Mouse (Mus musculus): ENCODE results near the gene Rnaset2b. TPM values are rescaled to one million over a fixed set of nuclear protein-coding genes. Genes with fewer than 3 reads are reported as not detected.

The Rnaset2b gene
- total RNA-seq (2023), result 100 to 1,000 TPM; 339 to 384 TPM

DNA sequence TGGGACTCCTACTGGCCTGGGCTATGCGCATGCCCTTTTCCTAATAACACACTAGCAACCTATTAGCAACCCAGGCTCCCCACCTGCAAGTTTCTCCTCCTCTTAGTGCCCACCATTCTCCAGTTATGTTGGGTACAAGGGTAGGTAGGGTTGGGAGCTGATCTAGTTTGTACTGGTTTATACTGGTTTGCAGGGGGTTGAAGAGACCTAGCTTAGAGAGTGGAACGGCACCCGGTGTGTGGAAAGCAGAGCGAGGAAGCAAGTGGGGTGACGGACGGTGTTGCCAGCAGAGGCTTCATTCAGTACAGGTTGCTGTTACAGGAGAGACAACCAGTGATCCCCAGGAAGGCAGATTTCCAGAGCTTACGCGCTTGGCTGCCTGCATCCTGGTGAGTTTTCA is at the start of gene Rnaset2b:
TSS of gene Rnaset2b (plus strand) at position 301 of the 400 bp plus-strand sequence.

GRCm38 (mm10) chr17:6947984-6948768 is 22.3 kb upstream of the Rnaset2b start, which contains the start of gene Rsph3b:
TSS of gene Rsph3b (minus strand) at chr17:6948682.

DNA sequence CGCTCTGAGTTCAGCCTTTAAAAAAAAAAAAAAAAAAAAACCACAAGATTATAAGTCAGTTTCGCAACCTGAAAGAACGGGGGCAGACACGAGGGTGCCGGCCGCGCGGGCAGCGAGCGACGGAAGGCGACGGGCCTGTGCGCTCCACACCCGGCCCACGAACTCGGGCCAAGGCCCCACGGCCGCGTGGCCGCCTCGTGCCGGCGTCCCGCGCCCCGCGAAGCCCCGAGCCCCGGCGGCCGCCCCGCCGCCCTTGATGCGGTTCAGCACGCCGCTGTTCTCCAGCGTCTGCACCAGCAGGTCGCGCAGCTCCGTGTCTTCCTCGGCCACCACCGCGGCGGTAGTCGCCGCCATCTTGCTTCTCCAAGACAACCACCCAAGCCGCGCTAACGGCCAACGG is 9.7 kb upstream of the Rnaset2b start, which contains the start of gene Tagap1:
TSS of gene Tagap1 (minus strand) at position 381 of the 400 bp plus-strand sequence.

DNA sequence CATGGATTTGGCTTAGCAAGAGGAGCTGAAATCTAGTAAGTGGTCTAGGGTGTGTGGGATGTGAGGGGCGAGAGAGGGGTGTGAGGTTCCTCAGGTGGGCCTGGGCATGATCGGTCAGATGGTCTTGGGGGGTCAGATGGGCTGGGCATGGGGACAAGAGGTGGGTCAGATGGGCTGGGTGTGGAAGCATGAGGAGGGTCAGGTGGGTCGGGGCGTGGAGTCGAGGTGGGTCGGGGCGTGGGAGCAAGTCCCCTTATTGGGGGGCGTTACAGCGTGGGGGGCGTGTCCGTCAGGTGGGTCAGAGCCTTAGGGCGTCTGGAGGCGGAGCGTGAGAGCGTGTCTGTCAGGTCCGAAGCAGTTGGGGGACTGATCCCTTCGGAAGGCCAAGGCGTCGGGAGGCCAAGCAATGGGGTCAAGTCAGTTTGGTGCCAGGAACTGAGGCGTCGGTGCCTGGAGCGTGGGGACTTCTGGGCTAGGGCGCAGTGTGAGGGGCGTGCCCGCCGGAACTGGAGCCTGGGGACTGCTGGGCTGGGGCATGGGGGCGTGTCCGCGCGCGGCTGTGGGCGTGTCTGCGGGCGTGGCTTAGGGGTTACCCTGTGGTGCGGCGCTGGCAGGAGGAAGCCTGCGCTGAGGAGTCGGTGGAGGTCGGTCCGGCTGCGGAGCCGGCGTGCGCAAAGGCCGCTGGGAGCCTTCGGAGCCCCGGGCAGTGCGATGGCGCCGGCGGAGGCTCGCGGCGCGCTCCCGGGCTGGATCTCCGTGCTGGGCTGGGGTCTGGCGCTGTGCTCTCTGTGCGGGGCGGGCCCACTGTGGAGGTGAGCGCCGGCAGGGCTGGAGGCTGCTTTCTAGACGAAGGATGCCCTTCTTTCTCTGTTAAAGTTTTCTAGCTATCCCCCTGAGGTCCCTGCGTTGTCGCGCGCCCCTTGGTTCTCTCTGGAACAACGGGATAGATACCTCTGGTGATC is 8.1 kb downstream of the Rnaset2b start, which contains the start of gene Gm49721:
TSS of gene Gm49721 (plus strand) at position 618 of the 962 bp plus-strand sequence.

DNA sequence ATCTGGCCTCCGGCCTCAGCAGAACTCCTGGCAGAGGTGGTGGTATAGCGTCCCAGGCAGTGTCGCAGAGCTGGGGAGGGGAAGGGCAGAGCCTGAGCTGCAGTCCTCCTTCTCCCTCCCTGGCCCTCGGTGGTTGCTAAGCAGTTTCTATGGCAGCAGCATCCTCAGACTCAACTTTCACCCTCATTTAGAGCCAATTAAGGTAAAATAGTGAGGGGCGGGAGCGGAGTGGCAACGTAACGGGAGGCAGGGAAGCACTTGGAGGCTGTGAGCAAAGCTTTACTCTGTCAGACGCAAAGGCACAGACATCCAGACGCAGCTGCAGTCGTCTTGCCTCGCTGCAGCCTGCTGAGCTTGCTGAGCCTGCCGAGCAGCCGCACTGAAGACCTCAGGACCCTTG is 54.8 kb downstream of the Rnaset2b start, which contains the start of gene Gm1604a:
TSS of gene Gm1604a (plus strand) at position 312 of the 400 bp plus-strand sequence.

Other genes with a start within 250 kb of the Rnaset2b start
- gene Ezr, start 187.8 kb upstream of the Rnaset2b start, total RNA-seq (2023), result 100 to 1,000 TPM; 249 to 255 TPM
- gene Rsph3b, start 22.0 kb upstream of the Rnaset2b start, total RNA-seq (2023), result 1 to 10 TPM; 8.5 to 9.2 TPM
- gene Tagap1, start 9.5 kb upstream of the Rnaset2b start, total RNA-seq (2023), result 10 to 100 TPM; 53.6 to 54.3 TPM
- gene Gm49721, start 8.3 kb downstream of the Rnaset2b start, total RNA-seq (2023), result 1 to 10 TPM; 3.7 to 5.0 TPM
- gene Gm1604a, start 54.9 kb downstream of the Rnaset2b start, total RNA-seq (2023), result not detected
- gene Rps6ka2, start 199.5 kb downstream of the Rnaset2b start, total RNA-seq (2023), result 10 to 100 TPM in 1 of 2 experiments, 1 to 10 TPM in 1; 6.7 to 12.5 TPM